Mouse (Mus musculus): Measurements from ENCODE around the gene Cpsf2.

DNA sequence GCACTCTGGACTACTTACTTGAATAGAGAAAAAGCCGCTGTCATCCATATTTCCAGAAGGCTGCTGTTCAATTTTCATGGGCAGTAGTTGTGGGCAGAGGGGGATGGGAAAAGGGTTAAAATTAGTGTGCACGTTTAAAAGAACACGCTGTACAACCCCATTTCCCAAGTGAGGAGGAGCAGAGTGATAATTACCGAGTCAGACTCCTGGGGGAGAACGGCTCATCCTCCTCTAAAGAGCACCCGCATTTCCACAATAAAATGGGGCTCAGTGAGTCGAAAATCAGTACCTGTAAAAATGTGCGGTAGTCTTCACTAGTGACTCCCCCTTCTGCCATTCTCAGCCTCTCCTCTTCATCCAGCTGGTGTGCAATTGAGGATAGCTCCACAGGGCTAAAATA, 27.8 kb upstream of the Cpsf2 start:
- TF ChIP-seq CTCF (IDR thresholded peaks at IDR 0.05; ENCODE audit: low read depth) (no peak), EP300 (IDR thresholded peaks at IDR 0.05; ENCODE audit: low read depth) (no peak)

All from liver, embryonic 14.5 days (tissue).